Mouse (Mus musculus): ENCODE data around the gene Ntan1.
"Not testable (repeated sequence)": the region's sequence is repeated elsewhere in the genome, so short reads cannot be mapped to it uniquely, and the experiment has no call there.

GRCm38 (mm10) chr16:13774011-13774410 is 44.6 kb upstream of the Ntan1 start:
- TF ChIP-seq USF1 (IDR thresholded peaks at IDR 0.05; ENCODE audit: low read depth); CTCF (IDR thresholded peaks at IDR 0.05; ENCODE audit: control insufficient read depth, insufficient read depth, insufficient read length); MAX (IDR thresholded peaks at IDR 0.05); CEBPB (IDR thresholded peaks at IDR 0.05; ENCODE audit: low read depth); MYOG (IDR thresholded peaks at IDR 0.05; ENCODE audit: control insufficient read depth, extremely low read depth, insufficient read length); MYOD1 (IDR thresholded peaks at IDR 0.05; ENCODE audit: control insufficient read depth, insufficient read length, low read depth): not testable (repeated sequence)
